Mouse (Mus musculus) ES-Bruce4 (cell line): ENCODE measurements around the gene Caprin1.

ENCODE experiments used
- CTCF ChIP-seq: IDR thresholded peaks from one replicate; pipeline ENCODE4 v1.8.1; 2011; ENCODE audit warnings: low read depth, low read length
- POLR2A ChIP-seq: IDR thresholded peaks from one replicate; pipeline ENCODE4 v1.8.1; 2011; ENCODE audit warnings: low read length; ENCODE audit not compliant: insufficient read depth

DNA sequence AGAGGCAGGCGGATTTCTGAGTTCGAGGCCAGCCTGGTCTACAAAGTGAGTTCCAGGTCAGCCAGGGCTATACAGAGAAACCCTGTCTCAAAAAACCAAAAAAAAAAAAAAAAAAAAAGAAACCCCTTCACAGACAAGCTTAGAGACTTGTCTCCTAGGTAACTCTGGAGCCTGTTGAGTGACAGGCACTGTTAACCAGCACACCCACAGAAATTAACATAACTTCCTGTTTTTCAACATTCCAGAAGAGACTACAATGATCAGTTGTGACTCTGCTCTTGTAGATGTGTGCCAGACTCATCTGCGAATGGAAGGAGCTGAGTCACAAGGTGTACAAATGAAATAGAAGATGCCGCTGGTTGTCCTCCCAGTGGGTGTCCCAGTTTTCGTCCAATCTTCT, 44.9 kb upstream of the Caprin1 start:
- no peak for TF ChIP-seq CTCF
- TF ChIP-seq POLR2A, result no peak
